12 mouse cellular contexts compared by ENCODE assay signal in genomic region chr2:78596251-78596650, GRCm38 (mm10).
"Had no signal": no experiment of that assay in that cellular context is flagged by ENCODE, and none has a peak within 500 bp of the region (broad histone marks: within the 10 kb centered on the region; RNA-seq: fewer than 3 reads in every experiment).

No protein-coding gene starts in this region.

- ATAC-seq: liver, embryonic 12.5 days had no signal

- DNase-seq: kidney, adult 9 months; kidney, postnatal 14 days; kidney, postnatal 4 days; left cerebral cortex, postnatal 4 days; lung, adult 18-20 months; lung, postnatal 10 days; lung, postnatal 36 days; midbrain, embryonic 14.5 days; right cerebral cortex, postnatal 14 days; right cerebral cortex, postnatal 4 days; thymus, postnatal 25 days had no signal
